Mouse (Mus musculus) urinary bladder, postnatal 4 days (tissue): ENCODE data around the gene Rabac1.
A peak's percentile ranks its signal among the peaks of the same experiment; 100 is the strongest.

Experiments used
- DNase-seq, 2 experiments: peaks; one replicate each; pipeline ENCODE4 v3.0.0; 2021 to 2022; ENCODE audit warnings: low spot score in 2 of 2

Rabac1 gene

GRCm38 (mm10) chr7:24971972-24972893 lies at the start of gene Rabac1:
TSS of gene Rabac1 (minus strand) at chr7:24972754.
- DNase-seq = peak; percentile 85 to 87

GRCm38 (mm10) chr7:25011592-25011991 lies 39.0 kb upstream of the Rabac1 start:
- DNase-seq = no peak

GRCm38 (mm10) chr7:25010090-25010913 lies 37.7 kb upstream of the Rabac1 start:
- no peak for DNase-seq

GRCm38 (mm10) chr7:25009099-25009700 lies 36.6 kb upstream of the Rabac1 start:
- DNase-seq = no peak

- DNase-seq = peak in 1 of 2 experiments; percentile 34
Observed at GRCm38 (mm10) chr7:25008635-25009034, 36.1 kb upstream of the Rabac1 start.

- DNase-seq = no peak
Observed at GRCm38 (mm10) chr7:25007609-25008374, 35.2 kb upstream of the Rabac1 start.

GRCm38 (mm10) chr7:25006586-25007364 lies 34.2 kb upstream of the Rabac1 start:
- DNase-seq = no peak

- DNase-seq = no peak
Observed at GRCm38 (mm10) chr7:25006171-25006570, 33.6 kb upstream of the Rabac1 start.

- no peak for DNase-seq
Observed at GRCm38 (mm10) chr7:25005421-25006065, 33.0 kb upstream of the Rabac1 start, which contains the start of gene Atp1a3. TSS of gene Atp1a3 (minus strand) at chr7:25005958.

- DNase-seq = no peak
Observed at GRCm38 (mm10) chr7:25004806-25005205, 32.3 kb upstream of the Rabac1 start.

- DNase-seq = no peak
Observed at GRCm38 (mm10) chr7:25003820-25004388, 31.4 kb upstream of the Rabac1 start.

- no peak for DNase-seq
Observed at GRCm38 (mm10) chr7:25003291-25003690, 30.7 kb upstream of the Rabac1 start.

- no peak for DNase-seq
Observed at GRCm38 (mm10) chr7:25000711-25001110, 28.2 kb upstream of the Rabac1 start.

GRCm38 (mm10) chr7:25000211-25000610 lies 27.7 kb upstream of the Rabac1 start:
- no peak for DNase-seq

GRCm38 (mm10) chr7:24993081-24993480 lies 20.5 kb upstream of the Rabac1 start:
- DNase-seq = no peak

GRCm38 (mm10) chr7:24990478-24990877 lies 17.9 kb upstream of the Rabac1 start:
- DNase-seq = no peak

GRCm38 (mm10) chr7:24987941-24988340 lies 15.4 kb upstream of the Rabac1 start:
- DNase-seq = no peak

GRCm38 (mm10) chr7:24985799-24986198 lies 13.2 kb upstream of the Rabac1 start:
- DNase-seq = no peak

GRCm38 (mm10) chr7:24984307-24984706 lies 11.8 kb upstream of the Rabac1 start:
- DNase-seq = no peak

- no peak for DNase-seq
Observed at GRCm38 (mm10) chr7:24983396-24983795, 10.8 kb upstream of the Rabac1 start.
